Mouse (Mus musculus): ENCODE results near the gene Nmt1.

GRCm38 (mm10) chr11:103035007-103035406, 7.0 kb downstream of the Nmt1 start:
- TF ChIP-seq CTCF (IDR thresholded peaks at IDR 0.05; ENCODE audit: low read depth) (no peak), EP300 (IDR thresholded peaks at IDR 0.05; ENCODE audit: low read depth) (no peak)
